Mouse (Mus musculus) forelimb bud, embryonic 11.5 days (tissue): ENCODE measurements at regions not wholly inside any gene's neighbourhood (a gene's known extent, or its start where the extent isn't known, plus 50 kb on each side); places are given as distances from the start of the nearest gene placed in this dataset.

Experiments
- DNase-seq: peaks from one replicate; pipeline ENCODE4 v3.0.0-alpha.2; 2012; ENCODE audit warnings: low read depth, low spot score

DNA sequence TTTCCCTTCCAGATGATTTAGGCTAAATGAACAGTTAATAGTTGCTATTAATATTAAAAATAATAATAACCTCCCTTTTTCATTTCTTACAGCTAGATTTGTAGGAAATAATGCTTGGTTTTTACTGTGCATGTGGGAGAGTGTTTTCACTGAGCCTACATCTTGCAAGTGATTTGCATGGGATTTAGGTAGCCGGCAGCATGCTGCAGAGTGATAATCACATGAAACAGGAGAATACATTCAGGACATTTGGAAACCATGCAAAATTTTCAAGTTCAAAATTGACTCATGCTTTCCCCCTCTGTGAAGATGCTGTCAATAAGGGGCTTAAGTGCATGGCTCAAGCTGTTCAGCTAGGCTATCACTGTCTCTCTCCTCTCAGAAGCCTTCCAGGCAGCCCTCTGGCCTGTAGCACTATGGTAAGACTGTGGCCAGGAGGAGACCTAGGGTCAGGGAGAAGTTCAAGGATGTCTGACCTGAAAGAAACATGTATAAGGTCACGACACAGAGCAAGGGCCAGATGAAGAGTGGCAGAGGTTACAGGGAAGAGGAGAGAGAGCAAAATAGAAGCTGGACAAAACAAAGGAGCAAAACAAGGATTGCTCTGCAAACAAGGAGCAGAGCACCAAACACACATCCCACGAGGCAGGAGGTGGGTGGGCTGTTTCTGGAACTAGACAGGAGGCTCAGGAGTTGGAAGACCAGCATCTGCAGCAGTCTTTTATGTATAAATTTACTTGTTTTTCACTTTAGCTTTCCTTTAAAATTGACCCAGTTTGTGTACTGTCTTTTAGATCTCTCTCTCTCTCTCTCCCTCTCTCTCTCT, 177.5 kb downstream of the Tmem161b start:
- no peak for DNase-seq

- no peak for DNase-seq
Observed at GRCm38 (mm10) chr13:84401006-84401405, 178.9 kb downstream of the Tmem161b start.

GRCm38 (mm10) chr13:84404566-84405194, 182.6 kb downstream of the Tmem161b start:
- no peak for DNase-seq

DNA sequence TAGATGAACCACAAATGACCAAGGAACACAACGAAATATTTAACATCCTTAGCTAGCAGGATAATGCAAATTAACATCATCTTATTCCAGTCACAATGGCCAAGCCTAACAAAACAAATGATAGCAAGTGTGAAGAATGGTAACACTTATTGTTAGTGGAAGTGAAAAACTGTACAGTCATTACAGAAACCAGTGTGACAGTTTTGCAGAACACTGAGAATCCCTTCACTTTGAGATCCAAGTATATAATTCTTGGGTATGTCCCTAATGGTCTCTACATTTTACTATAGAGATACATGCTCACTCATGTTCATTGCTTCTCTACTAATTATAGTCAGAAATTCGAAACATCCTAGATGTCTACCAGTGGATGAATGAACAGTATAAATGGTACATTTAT, 212.3 kb downstream of the Tmem161b start:
- DNase-seq = no peak

DNA sequence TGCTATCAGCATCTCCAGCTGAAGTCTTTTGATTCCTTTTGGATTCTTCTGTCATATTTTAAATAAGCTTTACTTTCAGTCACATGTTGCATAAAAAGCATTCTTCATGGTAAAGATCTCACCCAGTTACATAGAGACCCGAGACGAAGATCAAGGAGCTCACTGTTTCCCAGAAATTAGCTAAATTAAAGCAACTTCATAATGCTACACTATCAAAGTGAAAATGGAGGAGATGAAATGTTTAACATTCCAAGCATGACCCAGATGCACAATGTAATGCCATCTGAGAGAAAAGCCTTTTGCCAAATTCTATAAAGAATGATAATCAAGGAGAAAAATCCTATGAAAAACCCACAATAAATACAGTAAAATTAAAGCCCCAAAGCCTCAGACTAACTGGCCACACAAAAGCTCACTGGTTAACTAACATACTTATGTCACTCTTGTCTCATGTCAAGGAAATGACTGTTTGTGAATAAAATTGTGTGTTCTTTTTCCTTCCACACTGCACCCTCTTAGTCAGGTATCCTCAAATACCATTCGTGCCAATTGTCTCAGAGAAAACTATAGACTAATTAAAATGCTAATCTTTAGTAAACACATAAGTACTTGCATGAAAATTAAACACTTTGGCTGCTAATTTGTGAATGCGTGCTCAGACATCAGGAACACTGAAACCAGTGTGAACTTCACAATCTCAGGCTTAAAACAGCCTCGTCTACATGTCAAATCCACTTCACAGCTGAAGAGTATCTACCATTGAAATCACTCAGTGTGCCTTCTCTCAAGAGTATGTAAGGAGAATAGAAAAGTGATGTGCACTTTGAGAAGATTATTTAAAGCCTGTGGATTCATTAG, 215.7 kb downstream of the Tmem161b start:
- no peak for DNase-seq

DNA sequence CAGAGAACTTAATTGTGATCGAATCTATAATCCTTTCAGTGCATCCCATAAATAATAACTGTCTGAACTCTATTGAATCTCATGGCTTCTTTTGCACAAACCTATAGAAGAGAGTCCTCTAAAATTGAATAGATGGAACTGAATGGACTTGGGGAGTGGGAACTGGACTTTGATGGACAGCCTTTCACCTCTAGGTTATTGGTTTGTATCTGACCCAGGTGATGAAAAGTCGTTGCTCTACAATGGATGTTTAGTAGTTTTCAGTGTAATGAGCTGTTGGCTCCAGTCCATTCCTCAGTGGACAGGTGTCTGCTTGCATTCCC, 216.3 kb downstream of the Tmem161b start:
- DNase-seq = no peak

GRCm38 (mm10) chr13:84448514-84448913, 226.4 kb downstream of the Tmem161b start:
- DNase-seq = no peak

DNA sequence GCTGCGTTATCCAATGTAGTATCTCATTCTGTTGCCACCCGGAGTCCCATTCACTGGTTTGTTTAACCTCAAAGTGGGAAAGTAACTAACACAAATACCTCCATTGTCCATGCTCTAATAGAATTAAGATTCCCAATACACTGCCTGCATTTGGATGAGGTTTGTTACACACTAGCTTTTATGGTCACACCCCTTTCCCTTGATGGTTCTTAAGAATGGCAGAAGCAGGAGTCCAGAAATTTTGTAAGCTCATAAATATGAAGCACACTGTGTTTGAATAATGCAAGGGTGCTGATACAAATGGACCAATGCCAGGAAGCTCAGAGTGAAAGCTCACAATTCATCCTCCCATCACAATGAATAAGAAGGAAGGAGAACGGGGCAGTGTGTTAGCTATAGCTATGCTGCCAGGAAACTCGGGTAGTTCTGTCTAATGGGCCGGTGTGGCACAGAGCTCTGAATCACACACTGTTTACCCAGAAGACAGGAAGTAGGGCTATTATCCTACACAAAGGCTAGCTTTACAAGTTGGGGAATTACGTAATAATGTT, 227.0 kb downstream of the Tmem161b start:
- DNase-seq = no peak
